Mouse (Mus musculus): ENCODE results near the gene Cyb561a3.
A peak's percentile ranks its signal among the peaks of the same experiment; 100 is the strongest.
"Not testable (repeated sequence)": the region's sequence is repeated elsewhere in the genome, so short reads cannot be mapped to it uniquely, and the experiment has no call there.

Cyb561a3 gene

GRCm38 (mm10) chr19:10576690-10577561 is at the start of gene Cyb561a3, which contains the start of gene Tmem138:
TSS of gene Cyb561a3 (plus strand) at chr19:10577172.
TSS of gene Tmem138 (minus strand) at chr19:10577362.
- peak; percentile 95 to 96 for DNase-seq (ENCODE audit: low spot score in 2 of 2)

GRCm38 (mm10) chr19:10530082-10530481 is 46.9 kb upstream of the Cyb561a3 start:
- no peak for DNase-seq (ENCODE audit: low spot score in 2 of 2)

GRCm38 (mm10) chr19:10539454-10539853 is 37.5 kb upstream of the Cyb561a3 start:
- no peak for DNase-seq (ENCODE audit: low spot score in 2 of 2)

GRCm38 (mm10) chr19:10555624-10556510 is 21.1 kb upstream of the Cyb561a3 start, which contains the start of gene Tmem216:
TSS of gene Tmem216 (minus strand) at chr19:10556238.
- peak; percentile 79 to 88 for DNase-seq (ENCODE audit: low spot score in 2 of 2)

GRCm38 (mm10) chr19:10557001-10557400 is 20.0 kb upstream of the Cyb561a3 start:
- no peak for DNase-seq (ENCODE audit: low spot score in 2 of 2)

- no peak for DNase-seq (ENCODE audit: low spot score in 2 of 2)
These were observed 19.5 kb upstream of the Cyb561a3 start for GRCm38 (mm10) chr19:10557430-10557829.

GRCm38 (mm10) chr19:10557837-10558375 is 19.1 kb upstream of the Cyb561a3 start:
- DNase-seq (ENCODE audit: low spot score in 2 of 2) = not testable (repeated sequence)

GRCm38 (mm10) chr19:10560108-10560507 is 16.9 kb upstream of the Cyb561a3 start:
- no peak for DNase-seq (ENCODE audit: low spot score in 2 of 2)

GRCm38 (mm10) chr19:10561558-10562314 is 15.2 kb upstream of the Cyb561a3 start:
- no peak for DNase-seq (ENCODE audit: low spot score in 2 of 2)

GRCm38 (mm10) chr19:10562351-10562750 is 14.6 kb upstream of the Cyb561a3 start:
- DNase-seq (ENCODE audit: low spot score in 2 of 2) = no peak

- no peak for DNase-seq (ENCODE audit: low spot score in 2 of 2)
These were observed 12.7 kb upstream of the Cyb561a3 start for GRCm38 (mm10) chr19:10564278-10564677.

GRCm38 (mm10) chr19:10565217-10565616 is 11.8 kb upstream of the Cyb561a3 start:
- DNase-seq (ENCODE audit: low spot score in 2 of 2) = no peak

GRCm38 (mm10) chr19:10569627-10570026 is 7.3 kb upstream of the Cyb561a3 start:
- no peak for DNase-seq (ENCODE audit: low spot score in 2 of 2)

GRCm38 (mm10) chr19:10580102-10580501 is 3.1 kb downstream of the Cyb561a3 start:
- no peak for DNase-seq (ENCODE audit: low spot score in 2 of 2)

GRCm38 (mm10) chr19:10580761-10581160 is 3.8 kb downstream of the Cyb561a3 start:
- no peak for DNase-seq (ENCODE audit: low spot score in 2 of 2)

GRCm38 (mm10) chr19:10581984-10582383 is 5.0 kb downstream of the Cyb561a3 start:
- no peak for DNase-seq (ENCODE audit: low spot score in 2 of 2)

GRCm38 (mm10) chr19:10583550-10584146 is 6.7 kb downstream of the Cyb561a3 start:
- DNase-seq (ENCODE audit: low spot score in 2 of 2) = no peak

- no peak for DNase-seq (ENCODE audit: low spot score in 2 of 2)
These were observed 8.1 kb downstream of the Cyb561a3 start for GRCm38 (mm10) chr19:10585112-10585511.

- no peak for DNase-seq (ENCODE audit: low spot score in 2 of 2)
These were observed 10.3 kb downstream of the Cyb561a3 start for GRCm38 (mm10) chr19:10587231-10587630.

GRCm38 (mm10) chr19:10589127-10589857 is 12.3 kb downstream of the Cyb561a3 start:
- DNase-seq (ENCODE audit: low spot score in 2 of 2) = no peak
